Mouse (Mus musculus) midbrain, embryonic 11.5 days (tissue): ENCODE results near the gene Nup133. TPM values are rescaled to one million over a fixed set of nuclear protein-coding genes. Genes with fewer than 3 reads are reported as not detected.
A peak's percentile ranks its signal among the peaks of the same experiment; 100 is the strongest.
"Not testable (repeated sequence)": the region's sequence is repeated elsewhere in the genome, so short reads cannot be mapped to it uniquely, and the experiment has no call there.

Experiments used
- ATAC-seq: fragments of 200-750 bp; cut with Nextera tagmentation; 2 replicates; pipeline ENCODE4 v1.8.0; 2017; ENCODE audit warnings: moderate TSS enrichment, moderate library complexity; ENCODE audit not compliant: low FRiP score
- DNase-seq: peaks from one replicate; pipeline ENCODE4 v3.0.0; 2015; ENCODE audit warnings: low spot score; ENCODE audit errors: missing footprints
- H3K27ac ChIP-seq: fragments of 300-500 bp; sonication (generic); 2 replicates; pipeline ENCODE4 v1.5.1; 2014; ENCODE audit warnings: low read depth, low read length
- H3K27me3 ChIP-seq: fragments of 300-500 bp; sonication (generic); 2 replicates; pipeline ENCODE4 v1.6.1; 2014; ENCODE audit warnings: mild to moderate bottlenecking, low read length, moderate library complexity, mixed read lengths; ENCODE audit not compliant: control insufficient read depth, insufficient read depth
- H3K36me3 ChIP-seq: fragments of 300-500 bp; sonication (generic); 2 replicates; pipeline ENCODE4 v1.6.1; 2014; ENCODE audit warnings: mild to moderate bottlenecking, low read length, moderate library complexity, mixed read lengths; ENCODE audit not compliant: control insufficient read depth, insufficient read depth
- H3K4me1 ChIP-seq: fragments of 300-500 bp; sonication (generic); 2 replicates; pipeline ENCODE4 v1.6.1; 2014; ENCODE audit warnings: low read length; ENCODE audit not compliant: control insufficient read depth, insufficient read depth
- H3K4me2 ChIP-seq: fragments of 300-500 bp; sonication (generic); 2 replicates; pipeline ENCODE4 v1.6.1; 2014; ENCODE audit warnings: mild to moderate bottlenecking, moderate library complexity
- H3K4me3 ChIP-seq: fragments of 300-500 bp; sonication (generic); 2 replicates; pipeline ENCODE4 v1.5.1; 2014; ENCODE audit warnings: low read depth, low read length
- H3K9ac ChIP-seq: fragments of 300-500 bp; sonication (generic); 2 replicates; pipeline ENCODE4 v1.6.1; 2014; ENCODE audit warnings: low read length
- H3K9me3 ChIP-seq: fragments of 300-500 bp; sonication (generic); 2 replicates; pipeline ENCODE4 v1.6.1; 2016; ENCODE audit warnings: low read length; ENCODE audit not compliant: control insufficient read depth
- WGBS: fragments of 180-500 bp; shearing (Covaris S2); extraction: QIAGEN DNeasy Blood & Tissue Kit; methylation state at CpG from one replicate; pipeline ENCODE4 v1.1.7; 2014; 5-methylcytosine and 5-hydroxymethylcytosine counted together
- polyA plus RNA-seq: library from polyadenylated mRNA; unstranded; fragments of >200 nt; fragmentation: Nextera tagmentation; extraction: Ambion mirVana; gene quantifications from 2 replicates; pipeline ENCODE4 v1.2.1, GENCODE M21; 2014

Nup133 gene
- polyA plus RNA-seq, 1 experiment from 2014 or later: 54.2 TPM

GRCm38 (mm10) chr8:123960556-123960955 lies 11.5 kb upstream of the Nup133 start:
- H3K4me3 ChIP-seq, DNase-seq, ATAC-seq, H3K27ac ChIP-seq, H3K4me1 ChIP-seq, H3K9me3 ChIP-seq, H3K4me2 ChIP-seq, H3K9ac ChIP-seq, H3K36me3 ChIP-seq, H3K27me3 ChIP-seq: not testable (repeated sequence)
- WGBS: 87% methylated on average over 5 of the region's 5 CpGs

GRCm38 (mm10) chr8:123960056-123960455 lies 11.0 kb upstream of the Nup133 start:
- no peak overlapping the region for H3K4me2 ChIP-seq
- no peak overlapping the region for H3K4me3 ChIP-seq
- DNase-seq (no peak), ATAC-seq (no peak)
- H3K9ac ChIP-seq: no peak overlapping the region
- no peaks in the 10 kb centered on the region for H3K27me3 ChIP-seq
- H3K27ac ChIP-seq: no peak overlapping the region
- H3K4me1 ChIP-seq: no peaks in the 10 kb centered on the region
- H3K36me3 ChIP-seq: no peaks in the 10 kb centered on the region
- no peaks in the 10 kb centered on the region for H3K9me3 ChIP-seq
- WGBS: 92% methylated on average over 9 of the region's 9 CpGs

GRCm38 (mm10) chr8:123959473-123959872 lies 10.4 kb upstream of the Nup133 start:
- DNase-seq: no peak
- H3K4me3 ChIP-seq: no peak overlapping the region
- H3K9ac ChIP-seq: no peak overlapping the region
- no peaks in the 10 kb centered on the region for H3K27me3 ChIP-seq
- no peaks in the 10 kb centered on the region for H3K4me1 ChIP-seq
- ATAC-seq: no peak
- no peak overlapping the region for H3K4me2 ChIP-seq
- 89% methylated on average over 6 of the region's 6 CpGs for WGBS
- no peaks in the 10 kb centered on the region for H3K9me3 ChIP-seq
- no peaks in the 10 kb centered on the region for H3K36me3 ChIP-seq
- no peak overlapping the region for H3K27ac ChIP-seq

GRCm38 (mm10) chr8:123958130-123958529 lies 9.1 kb upstream of the Nup133 start:
- ATAC-seq (no peak), DNase-seq (no peak)
- Histone ChIP-seq H3K9ac (no peak overlapping the region), H3K9me3 (no peaks in the 10 kb centered on the region), H3K36me3 (no peaks in the 10 kb centered on the region), H3K4me2 (no peak overlapping the region), H3K27me3 (no peaks in the 10 kb centered on the region), H3K27ac (no peak overlapping the region), H3K4me3 (no peak overlapping the region), H3K4me1 (no peaks in the 10 kb centered on the region)
- 84% methylated on average over 17 of the region's 17 CpGs for WGBS

- 90% methylated on average over 8 of the region's 8 CpGs for WGBS
- ATAC-seq: no peak
Observed at GRCm38 (mm10) chr8:123954246-123954645, 5.2 kb upstream of the Nup133 start.

GRCm38 (mm10) chr8:123953686-123954085 lies 4.6 kb upstream of the Nup133 start:
- no peak for DNase-seq
- H3K36me3 ChIP-seq: no peaks in the 10 kb centered on the region
- H3K4me1 ChIP-seq: peaks cover 4% of the 10 kb centered on the region; the same call in 1 of the 2 replicates
- ATAC-seq: no peak
- H3K4me2 ChIP-seq: no peak overlapping the region
- WGBS: 88% methylated on average over 8 of the region's 8 CpGs
- H3K27ac ChIP-seq: no peak overlapping the region
- no peaks in the 10 kb centered on the region for H3K27me3 ChIP-seq
- no peak overlapping the region for H3K9ac ChIP-seq
- no peaks in the 10 kb centered on the region for H3K9me3 ChIP-seq
- no peak overlapping the region for H3K4me3 ChIP-seq

More at GRCm38 (mm10) chr8:123954246-123954645, 5.2 kb upstream of the Nup133 start:
- no peak for DNase-seq
- Histone ChIP-seq H3K4me3 (no peak overlapping the region), H3K4me2 (no peak overlapping the region), H3K4me1 (peaks cover 4% of the 10 kb centered on the region; the same call in 1 of the 2 replicates), H3K36me3 (no peaks in the 10 kb centered on the region), H3K27me3 (no peaks in the 10 kb centered on the region), H3K27ac (no peak overlapping the region), H3K9ac (no peak overlapping the region), H3K9me3 (no peaks in the 10 kb centered on the region)

- no peaks in the 10 kb centered on the region for H3K9me3 ChIP-seq
- WGBS: 35% methylated on average over 10 of the region's 10 CpGs
- ATAC-seq (no peak), DNase-seq (peak; percentile 91)
- H3K4me2 ChIP-seq: peak overlapping the region; percentile 81
- no peak overlapping the region for H3K27ac ChIP-seq
- H3K4me1 ChIP-seq: peaks cover 10% of the 10 kb centered on the region
- H3K4me3 ChIP-seq: peak overlapping the region; percentile 95
- H3K9ac ChIP-seq: peak overlapping the region; percentile 80
- H3K27me3 ChIP-seq: no peaks in the 10 kb centered on the region
- H3K36me3 ChIP-seq: 0 out of 2 replicates have a peak, but pooled peaks cover 4% of the 10 kb centered on the region
Observed at GRCm38 (mm10) chr8:123950077-123950802, 1.2 kb upstream of the Nup133 start.

GRCm38 (mm10) chr8:123949686-123949986 lies 571 bp upstream of the Nup133 start:
- peak overlapping the region; percentile 95 for H3K4me3 ChIP-seq
- 0 out of 2 replicates have a peak, but pooled peaks cover 5% of the 10 kb centered on the region for H3K36me3 ChIP-seq
- no peak overlapping the region for H3K27ac ChIP-seq
- DNase-seq (no peak), ATAC-seq (peak; percentile 68)
- peaks cover 10% of the 10 kb centered on the region for H3K4me1 ChIP-seq
- no peaks in the 10 kb centered on the region for H3K9me3 ChIP-seq
- H3K4me2 ChIP-seq: peak overlapping the region; percentile 81
- WGBS: 5% methylated on average over 10 of the region's 10 CpGs
- peak overlapping the region; percentile 80 for H3K9ac ChIP-seq
- no peaks in the 10 kb centered on the region for H3K27me3 ChIP-seq

- H3K4me2 ChIP-seq: no peak overlapping the region
- no peaks in the 10 kb centered on the region for H3K9me3 ChIP-seq
- ATAC-seq: no peak
- DNase-seq: no peak
- no peaks in the 10 kb centered on the region for H3K27me3 ChIP-seq
- no peaks in the 10 kb centered on the region for H3K4me1 ChIP-seq
- peaks cover 15% of the 10 kb centered on the region for H3K36me3 ChIP-seq
- 97% methylated on average over 7 of the region's 7 CpGs for WGBS
- H3K4me3 ChIP-seq: no peak overlapping the region
- H3K27ac ChIP-seq: no peak overlapping the region
- no peak overlapping the region for H3K9ac ChIP-seq
Observed at GRCm38 (mm10) chr8:123929026-123929425, 20.0 kb downstream of the Nup133 start.
